In the genomic region with DNA sequence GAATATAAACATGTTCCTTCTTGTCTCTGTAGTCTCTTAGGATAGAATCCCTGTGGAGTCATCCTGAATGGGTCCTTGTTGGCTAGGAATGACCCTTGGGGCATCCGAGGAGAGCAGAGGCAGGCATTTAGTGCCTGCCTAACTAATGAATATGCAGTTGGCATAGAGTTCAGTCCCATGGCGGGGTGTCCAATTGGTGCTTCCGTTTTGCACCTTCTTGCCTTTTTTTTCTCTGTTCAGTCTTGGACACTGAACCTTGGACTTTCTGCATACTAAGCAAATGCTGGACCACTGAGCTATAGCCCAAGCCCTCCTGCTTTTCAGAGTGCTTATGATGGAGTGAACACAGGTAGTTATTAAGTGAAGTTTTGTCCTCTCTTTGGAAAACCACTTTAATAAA, we compare ENCODE assay signal across 21 mouse cellular contexts.
"Had no signal": no experiment of that assay in that cellular context is flagged by ENCODE, and none has a peak within 500 bp of the region (broad histone marks: within the 10 kb centered on the region; RNA-seq: fewer than 3 reads in every experiment).

No protein-coding gene starts in this region.

- ATAC-seq: intestine, postnatal 0 days; liver, postnatal 0 days; lung, postnatal 0 days had no signal

- H3K27me3 ChIP-seq: hindbrain, embryonic 15.5 days; limb, embryonic 12.5 days; limb, embryonic 15.5 days; megakaryocyte, embryonic 14.5 days had no signal

- H3K27ac ChIP-seq: hindbrain, embryonic 15.5 days; left cerebral cortex, adult 2 months; limb, embryonic 12.5 days; limb, embryonic 15.5 days; liver, embryonic 14.5 days; stomach, postnatal 0 days had no signal

- H3K4me2 ChIP-seq: hindbrain, embryonic 15.5 days; limb, embryonic 12.5 days; limb, embryonic 15.5 days; liver, embryonic 11.5 days; lung, embryonic 14.5 days; midbrain, embryonic 11.5 days had no signal

- H3K9ac ChIP-seq: hindbrain, embryonic 15.5 days; limb, embryonic 12.5 days; limb, embryonic 15.5 days; liver, embryonic 14.5 days; liver, postnatal 0 days; lung, embryonic 14.5 days had no signal

- DNase-seq: layer of hippocampus, postnatal 36 days; left cerebral cortex, postnatal 4 days; liver, postnatal 0 days; lung, embryonic 14.5 days; lung, postnatal 36 days; midbrain, embryonic 14.5 days; right cerebral cortex, postnatal 4 days; thymus, adult 2 months; thymus, postnatal 14 days; thymus, postnatal 4 days had no signal

- H3K4me3 ChIP-seq: hindbrain, embryonic 15.5 days; left cerebral cortex, adult 2 months; limb, embryonic 12.5 days; limb, embryonic 15.5 days; megakaryocyte, embryonic 14.5 days had no signal

- H3K4me1 ChIP-seq: hindbrain, embryonic 15.5 days; limb, embryonic 12.5 days; limb, embryonic 15.5 days; megakaryocyte, embryonic 14.5 days had no signal

- H3K9me3 ChIP-seq: hindbrain, embryonic 15.5 days; limb, embryonic 12.5 days; limb, embryonic 15.5 days; megakaryocyte, embryonic 14.5 days had no signal
